Mouse (Mus musculus) kidney, embryonic 16.5 days (tissue): ENCODE results near the gene Nanos1. TPM values are rescaled to one million over a fixed set of nuclear protein-coding genes. Genes with fewer than 3 reads are reported as not detected.

Source experiments
- ATAC-seq: fragments of 200-750 bp; cut with Nextera tagmentation; 2 replicates; pipeline ENCODE4 v1.8.0; 2017; ENCODE audit warnings: moderate TSS enrichment; ENCODE audit not compliant: low FRiP score, low TSS enrichment
- H3K27ac ChIP-seq: fragments of 300-500 bp; sonication (generic); 2 replicates; pipeline ENCODE4 v1.5.1; 2014; ENCODE audit warnings: low read length
- H3K27me3 ChIP-seq: fragments of 300-500 bp; sonication (generic); 2 replicates; pipeline ENCODE4 v1.6.1; 2014; ENCODE audit warnings: low read length, control low read depth, mixed read lengths; ENCODE audit not compliant: insufficient read depth
- H3K36me3 ChIP-seq: fragments of 300-500 bp; sonication (generic); 2 replicates; pipeline ENCODE4 v1.6.1; 2014; ENCODE audit warnings: low read length, control low read depth, mixed read lengths; ENCODE audit not compliant: insufficient read depth
- H3K4me1 ChIP-seq: fragments of 300-500 bp; sonication (generic); 2 replicates; pipeline ENCODE4 v1.6.1; 2014; ENCODE audit warnings: low read length, control low read depth, mixed read lengths; ENCODE audit not compliant: insufficient read depth
- H3K4me2 ChIP-seq: fragments of 300-500 bp; sonication (generic); replicated peaks from 2 replicates; pipeline ENCODE4 v1.6.1; 2014; ENCODE audit warnings: low read depth, low read length
- H3K4me3 ChIP-seq: fragments of 300-500 bp; sonication (generic); 2 replicates; pipeline ENCODE4 v1.5.1; 2014; ENCODE audit warnings: mild to moderate bottlenecking, low read length
- H3K9ac ChIP-seq: fragments of 300-500 bp; sonication (generic); replicated peaks from 2 replicates; pipeline ENCODE4 v1.6.1; 2014; ENCODE audit warnings: low read length
- H3K9me3 ChIP-seq: fragments of 300-500 bp; sonication (generic); 2 replicates; pipeline ENCODE4 v1.6.1; 2016; ENCODE audit warnings: low read length, control low read depth
- WGBS: fragments of 180-500 bp; shearing (Covaris S2); extraction: QIAGEN DNeasy Blood & Tissue Kit; methylation state at CpG from one replicate; pipeline ENCODE4 v1.1.7; 2014; 5-methylcytosine and 5-hydroxymethylcytosine counted together
- microRNA-seq: library from miRNA; unstranded; fragments of <30 nt; microRNA quantifications from one replicate; pipeline ENCODE4, GENCODE M21; 2016
- polyA plus RNA-seq: library from polyadenylated mRNA; unstranded; fragments of >200 nt; fragmentation: Nextera tagmentation; extraction: Ambion mirVana; gene quantifications from 2 replicates; pipeline ENCODE4 v1.2.1, GENCODE M21; 2015

Gene Nanos1
- polyA plus RNA-seq, 1 experiment from 2014 or later: 0.97 TPM

- H3K4me1 ChIP-seq: no peaks in the 10 kb centered on the region
- H3K36me3 ChIP-seq: no peaks in the 10 kb centered on the region
- no peak overlapping the region for H3K9ac ChIP-seq
- 81% methylated on average over 6 of the region's 7 CpGs for WGBS
- no peaks in the 10 kb centered on the region for H3K27me3 ChIP-seq
- no peak overlapping the region for H3K27ac ChIP-seq
- no peaks in the 10 kb centered on the region for H3K9me3 ChIP-seq
- H3K4me2 ChIP-seq: no peak overlapping the region
- ATAC-seq: no peak
- no peak overlapping the region for H3K4me3 ChIP-seq
These were observed 44.2 kb downstream of the Nanos1 start for GRCm38 (mm10) chr19:60799867-60800569.

GRCm38 (mm10) chr19:60804903-60805302 lies 49.1 kb downstream of the Nanos1 start:
- no peaks in the 10 kb centered on the region for H3K9me3 ChIP-seq
- H3K9ac ChIP-seq: no peak overlapping the region
- no peaks in the 10 kb centered on the region for H3K27me3 ChIP-seq
- H3K27ac ChIP-seq: no peak overlapping the region
- H3K4me3 ChIP-seq: no peak overlapping the region
- no peaks in the 10 kb centered on the region for H3K4me1 ChIP-seq
- ATAC-seq: no peak
- no peak overlapping the region for H3K4me2 ChIP-seq
- WGBS: 58% methylated on average over 2 of the region's 2 CpGs
- no peaks in the 10 kb centered on the region for H3K36me3 ChIP-seq

Small RNA genes within 50 kb of the gene (microRNA-seq; reads per million reads assigned to microRNA genes)
- gene mmu-mir-3084-1: not detected

Other genes starting within 250 kb of the Nanos1 start
- gene Cacul1, start 175.0 kb upstream of the Nanos1 start, polyA plus RNA-seq: 17.5 and 19.2 TPM in 2 replicates
- 144 and 149 TPM in 2 replicates for gene Eif3a, start 34.7 kb downstream of the Nanos1 start, polyA plus RNA-seq
- 27.7 and 29.9 TPM in 2 replicates for gene Fam45a, start 55.6 kb downstream of the Nanos1 start, polyA plus RNA-seq
- 8.6 and 8.9 TPM in 2 replicates for gene Sfxn4, start 105.5 kb downstream of the Nanos1 start, polyA plus RNA-seq
- gene Prdx3, start 118.6 kb downstream of the Nanos1 start, polyA plus RNA-seq: 136 and 150 TPM in 2 replicates
- gene Grk5, start 133.8 kb downstream of the Nanos1 start, polyA plus RNA-seq: 2.7 TPM in 2 replicates